Mouse (Mus musculus): Measurements from ENCODE around the gene Smndc1. TPM values are rescaled to one million over a fixed set of nuclear protein-coding genes. Genes with fewer than 3 reads are reported as not detected.

Gene Smndc1
- 9.6 and 14.3 TPM in 2 replicates for polyA plus RNA-seq (2012; rRNA removed)

DNA sequence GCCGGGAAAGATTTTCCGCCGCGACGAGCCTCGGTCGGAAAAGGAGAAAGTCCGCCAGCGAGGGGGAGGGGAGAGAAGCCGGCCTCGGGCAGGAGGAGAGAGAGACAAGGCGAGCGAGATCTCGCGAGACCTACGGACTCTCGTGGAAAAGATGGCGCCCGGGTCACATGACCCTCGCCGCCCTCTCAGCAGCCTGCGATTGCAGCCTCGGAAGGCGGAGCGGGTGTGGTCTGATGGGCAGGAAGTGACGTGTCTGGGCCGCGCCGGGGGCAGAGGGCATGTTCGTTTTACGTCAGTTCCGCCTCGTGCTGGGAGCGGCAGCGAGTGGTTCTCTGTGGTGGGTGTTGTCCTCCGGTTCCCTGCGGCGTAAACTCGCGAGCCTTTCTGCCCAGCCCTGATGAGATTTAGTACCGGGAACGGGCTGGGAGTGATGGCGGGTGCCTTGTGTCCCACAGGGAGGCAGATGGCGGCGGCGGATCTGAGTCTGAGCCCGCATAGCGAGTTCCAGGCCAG lies at the start of gene Smndc1:
TSS of gene Smndc1 (minus strand) at position 84 of the 513 bp plus-strand sequence.

DNA sequence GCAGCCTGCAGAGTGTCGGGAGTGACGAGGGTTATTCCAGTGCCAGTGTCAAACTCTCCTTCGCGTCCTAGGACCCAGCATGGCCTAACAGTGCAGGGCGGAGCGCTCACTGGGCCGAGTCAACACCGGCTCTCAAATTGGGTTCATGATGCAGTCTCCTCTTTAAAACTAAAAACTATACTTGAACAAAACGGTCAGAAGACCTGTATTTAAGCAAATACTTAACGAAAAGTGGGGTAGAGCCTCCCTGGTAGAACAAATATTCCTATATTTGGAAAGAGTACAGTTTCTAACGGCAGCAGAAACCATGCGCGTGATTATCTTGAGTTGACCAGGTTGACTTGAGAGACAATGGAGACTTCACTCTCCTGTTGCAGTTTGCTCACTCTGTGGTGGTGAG lies 18.7 kb downstream of the Smndc1 start, which contains the start of gene Gm10197:
TSS of gene Gm10197 (minus strand) at position 101 of the 400 bp plus-strand sequence.

Other genes with a start within 250 kb of the Smndc1 start
- gene Mxi1, start 80.1 kb downstream of the Smndc1 start, polyA plus RNA-seq (2012; rRNA removed) = 14.6 and 16.6 TPM in 2 replicates
- gene Gm10197, start 18.8 kb downstream of the Smndc1 start, polyA plus RNA-seq (2012; rRNA removed) = not detected in 2 replicates
- gene Dusp5, start 138.5 kb upstream of the Smndc1 start, polyA plus RNA-seq (2012; rRNA removed) = 1.2 TPM in 2 replicates
- gene Nutf2-ps1, start 198.5 kb upstream of the Smndc1 start, polyA plus RNA-seq (2012; rRNA removed) = 42.1 and 47.0 TPM in 2 replicates
- 30.4 and 31.1 TPM in 2 replicates for gene Smc3, start 209.8 kb upstream of the Smndc1 start, polyA plus RNA-seq (2012; rRNA removed)

Measured in liver, embryonic 14 days (tissue).